Mouse (Mus musculus) E14TG2a.4 (cell line): Measurements from ENCODE around the gene Sstr4.

Experiments
- H3K27me3 ChIP-seq: 2 replicates; pipeline ENCODE4 v1.6.1; 2014; ENCODE audit warnings: low read length, control low read depth; ENCODE audit not compliant: insufficient read depth
- H3K36me3 ChIP-seq: 2 replicates; pipeline ENCODE4 v1.6.1; 2014; ENCODE audit warnings: low read length, control low read depth; ENCODE audit not compliant: insufficient read depth
- H3K4me1 ChIP-seq: replicated peaks from 2 replicates; pipeline ENCODE4 v1.6.1; 2014; ENCODE audit warnings: low read depth, low read length, control low read depth
- H3K4me3 ChIP-seq: replicated peaks from 2 replicates; pipeline ENCODE4 v1.5.1; 2014; ENCODE audit warnings: mild to moderate bottlenecking, low read length
- H3K9me3 ChIP-seq: 2 replicates; pipeline ENCODE4 v1.6.1; 2014; ENCODE audit warnings: low read length, control low read depth
- CTCF ChIP-seq: conservative IDR thresholded peaks from 2 replicates; pipeline ENCODE4 v1.5.1; 2014; ENCODE audit warnings: low read length
- NANOG ChIP-seq: IDR thresholded peaks from 2 replicates; pipeline ENCODE4 v1.6.1; 2014; ENCODE audit warnings: borderline replicate concordance, low read length, mixed read lengths
- POU5F1 ChIP-seq: IDR thresholded peaks from 2 replicates; pipeline ENCODE4 v1.6.1; 2014; ENCODE audit warnings: low read length, borderline replicate concordance

Gene Sstr4

DNA sequence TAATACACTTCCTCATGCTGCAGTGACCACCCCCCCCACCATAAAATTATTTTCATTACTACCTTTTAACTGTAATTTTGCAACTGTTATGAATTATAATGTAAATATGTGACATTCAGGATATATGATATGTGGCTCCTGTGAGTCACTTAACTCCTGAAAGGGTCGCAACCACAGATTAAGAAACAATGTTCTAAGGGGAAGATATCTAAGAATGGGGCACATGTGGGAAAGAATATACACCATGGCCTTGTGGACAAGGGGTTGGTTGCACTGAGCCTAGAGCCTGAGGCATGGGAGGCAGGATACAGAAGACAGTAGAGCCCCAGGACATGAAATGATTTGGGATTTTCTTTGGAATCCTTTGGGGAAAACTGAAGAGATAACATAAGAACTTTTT, 50.5 kb downstream of the Sstr4 start:
- Histone ChIP-seq H3K4me3 (no peak overlapping the region), H3K36me3 (no peaks in the 10 kb centered on the region), H3K27me3 (peaks cover 21% of the 10 kb centered on the region), H3K9me3 (no peaks in the 10 kb centered on the region), H3K4me1 (no peaks in the 10 kb centered on the region)
- TF ChIP-seq CTCF: no peak
- no peak for TF ChIP-seq NANOG
- no peak for TF ChIP-seq POU5F1
